Mouse (Mus musculus) heart, embryonic 10.5 days (tissue): Measurements from ENCODE around the gene Acp7. TPM values are rescaled to one million over a fixed set of nuclear protein-coding genes. Genes with fewer than 3 reads are reported as not detected.

Experiments
- DNase-seq: peaks from one replicate; pipeline ENCODE4 v3.0.0-alpha.2; 2017; ENCODE audit warnings: low spot score
- H3K27ac ChIP-seq: fragments of 300-500 bp; sonication (generic); 2 replicates; pipeline ENCODE4 v1.5.1; 2016; ENCODE audit warnings: mild to moderate bottlenecking
- H3K27me3 ChIP-seq: fragments of 300-500 bp; sonication (generic); 2 replicates; pipeline ENCODE4 v1.6.1; 2016; ENCODE audit warnings: mild to moderate bottlenecking; ENCODE audit not compliant: poor library complexity, insufficient read depth, severe bottlenecking
- H3K36me3 ChIP-seq: fragments of 300-500 bp; sonication (generic); 2 replicates; pipeline ENCODE4 v1.6.1; 2016; ENCODE audit warnings: mild to moderate bottlenecking, moderate library complexity
- H3K4me1 ChIP-seq: fragments of 300-500 bp; sonication (generic); 2 replicates; pipeline ENCODE4 v1.6.1; 2016; ENCODE audit warnings: mild to moderate bottlenecking
- H3K4me3 ChIP-seq: fragments of 300-500 bp; sonication (generic); 2 replicates; pipeline ENCODE4 v1.5.1; 2016; ENCODE audit warnings: mild to moderate bottlenecking, moderate library complexity
- H3K9me3 ChIP-seq: fragments of 300-500 bp; sonication (generic); 2 replicates; pipeline ENCODE4 v1.6.1; 2016; ENCODE audit warnings: mild to moderate bottlenecking, moderate library complexity
- whole genome bisulfite sequencing: fragments of 180-500 bp; shearing (Covaris S2); methylation state at CpG from one replicate; pipeline ENCODE4 v1.1.7; 2016; 5-methylcytosine and 5-hydroxymethylcytosine counted together
- polyA plus RNA-seq: library from polyadenylated mRNA; unstranded; fragments of >200 nt; fragmentation: Nextera tagmentation; extraction: Ambion mirVana; gene quantifications from 2 replicates; pipeline ENCODE4 v1.2.1, GENCODE M21; 2016

The Acp7 gene
- polyA plus RNA-seq, 1 experiment from 2014 or later = not detected

- Histone ChIP-seq H3K4me1 (peaks cover 83% of the 10 kb centered on the region), H3K27me3 (no peaks in the 10 kb centered on the region), H3K9me3 (no peaks in the 10 kb centered on the region), H3K36me3 (peaks cover 8% of the 10 kb centered on the region), H3K4me3 (no peak overlapping the region), H3K27ac (peak overlapping the region; percentile 45; the same call in 1 of the 2 replicates)
- 73% methylated on average over 4 of the region's 4 CpGs for WGBS
- peak; percentile 80 for DNase-seq
Measured at GRCm38 (mm10) chr7:28581721-28582120, 49.4 kb downstream of the Acp7 start.

DNA sequence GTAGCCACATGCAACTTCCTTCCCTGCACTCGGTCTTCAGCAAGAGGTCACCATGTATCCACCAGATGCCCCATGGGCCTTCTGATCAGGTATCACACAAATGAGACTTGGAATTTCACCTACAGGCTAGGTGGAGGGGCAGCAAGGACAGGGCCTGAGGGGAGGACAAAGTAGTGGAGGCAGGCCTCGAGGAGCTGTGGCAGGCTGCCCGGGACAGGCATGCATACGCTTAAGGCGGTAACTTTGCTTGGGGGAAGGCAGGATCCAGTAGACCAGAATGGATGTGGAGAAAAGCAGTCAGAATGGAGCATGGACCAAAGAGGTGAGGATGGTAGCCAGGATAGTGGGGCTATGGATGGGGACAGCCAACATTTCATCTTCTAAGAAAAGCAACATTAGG, 51.3 kb downstream of the Acp7 start:
- no peak for DNase-seq
- Histone ChIP-seq H3K36me3 (peaks cover 8% of the 10 kb centered on the region), H3K27ac (peak overlapping the region; percentile 43; the same call in 1 of the 2 replicates), H3K9me3 (no peaks in the 10 kb centered on the region), H3K27me3 (no peaks in the 10 kb centered on the region), H3K4me3 (no peak overlapping the region), H3K4me1 (peaks cover 83% of the 10 kb centered on the region)
- 83% methylated on average over 5 of the region's 5 CpGs for WGBS

- Histone ChIP-seq H3K27ac (peak overlapping the region; percentile 83), H3K36me3 (peaks cover 8% of the 10 kb centered on the region), H3K9me3 (no peaks in the 10 kb centered on the region), H3K4me1 (peaks cover 83% of the 10 kb centered on the region), H3K4me3 (no peak overlapping the region), H3K27me3 (no peaks in the 10 kb centered on the region)
- WGBS = 66% methylated on average over 5 of the region's 5 CpGs
- no peak for DNase-seq
Measured at GRCm38 (mm10) chr7:28578543-28579053, 52.5 kb downstream of the Acp7 start.

GRCm38 (mm10) chr7:28577826-28578542, 53.1 kb downstream of the Acp7 start:
- Histone ChIP-seq H3K9me3 (no peaks in the 10 kb centered on the region), H3K27me3 (no peaks in the 10 kb centered on the region), H3K4me3 (no peak overlapping the region), H3K4me1 (peaks cover 83% of the 10 kb centered on the region), H3K27ac (peak overlapping the region; percentile 83), H3K36me3 (peaks cover 8% of the 10 kb centered on the region)
- WGBS = 68% methylated on average over 9 of the region's 9 CpGs
- DNase-seq = no peak

DNA sequence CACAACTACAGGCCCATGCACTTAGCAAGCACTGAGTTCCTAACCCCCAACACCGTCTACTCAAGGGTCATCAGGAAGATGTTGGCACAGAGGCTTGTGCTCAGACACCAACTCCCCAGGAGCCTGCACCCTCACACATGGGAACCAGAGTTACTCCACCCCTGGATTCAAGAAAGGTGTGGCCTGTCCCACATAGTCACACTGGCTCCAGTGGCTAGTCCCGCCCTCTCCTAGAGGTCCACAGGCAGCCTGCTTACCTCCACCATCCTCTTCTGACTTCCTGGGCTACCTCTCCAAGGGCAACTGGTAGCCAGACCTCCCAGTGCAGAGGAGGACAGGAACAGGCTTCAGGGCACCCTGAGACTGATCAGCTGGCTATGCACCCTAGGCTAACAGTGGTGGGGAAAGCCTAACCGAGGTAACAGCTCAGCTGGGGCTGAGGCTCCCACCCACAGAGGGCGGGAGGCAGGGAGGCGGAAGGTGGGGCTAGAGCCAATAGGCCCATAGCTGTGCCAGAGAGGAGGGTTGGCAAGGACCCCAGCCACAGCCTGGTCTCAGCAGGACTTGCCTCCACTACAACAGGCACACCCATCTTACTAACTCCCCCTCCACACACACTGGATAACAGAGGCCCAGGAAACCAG, 54.7 kb downstream of the Acp7 start:
- no peaks in the 10 kb centered on the region for H3K9me3 ChIP-seq
- H3K27me3 ChIP-seq = no peaks in the 10 kb centered on the region
- no peak for DNase-seq
- H3K4me3 ChIP-seq = no peak overlapping the region
- 71% methylated on average over 5 of the region's 5 CpGs for WGBS
- H3K27ac ChIP-seq = peak overlapping the region; percentile 83
- peaks cover 6% of the 10 kb centered on the region for H3K36me3 ChIP-seq
- peaks cover 93% of the 10 kb centered on the region for H3K4me1 ChIP-seq

DNA sequence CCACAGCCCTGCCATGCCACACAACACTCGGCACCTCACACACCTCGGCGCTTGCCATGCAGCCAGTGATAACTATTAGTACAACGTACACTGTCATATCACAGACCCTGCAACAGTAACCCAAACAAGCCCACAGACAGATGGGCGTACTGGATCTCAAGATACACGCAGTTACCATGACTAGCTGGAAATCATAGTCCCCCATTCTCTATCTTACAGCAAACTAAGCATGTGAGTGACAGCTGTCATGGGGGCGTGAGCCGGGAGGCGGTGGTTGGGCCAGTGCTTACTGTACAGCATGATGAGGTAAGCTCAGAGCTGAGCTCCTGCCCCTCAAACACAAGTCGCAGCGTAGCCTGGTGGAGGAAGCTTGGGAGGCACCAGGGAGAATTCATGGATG, 55.5 kb downstream of the Acp7 start:
- 86% methylated on average over 11 of the region's 11 CpGs for WGBS

DNA sequence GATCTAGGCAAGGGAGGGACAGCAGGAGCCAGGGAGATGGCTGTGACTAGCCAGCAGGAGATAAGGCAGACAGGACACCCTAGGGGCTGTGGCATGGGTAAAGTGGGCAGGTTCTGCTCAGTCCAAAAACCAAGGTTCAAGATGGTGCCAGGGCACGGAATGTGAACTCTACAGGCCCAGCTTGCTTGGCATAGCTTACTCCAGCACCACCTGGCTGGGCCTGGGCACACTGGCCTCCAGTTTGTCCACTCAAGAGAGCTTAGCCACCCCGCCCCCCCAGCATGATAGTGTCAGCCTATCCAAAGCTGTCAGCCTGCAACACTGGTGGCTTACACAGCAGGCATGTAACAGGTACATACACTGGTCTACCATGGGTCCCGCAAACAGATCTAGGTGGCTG, 57.9 kb downstream of the Acp7 start:
- H3K27ac ChIP-seq = 0 out of 2 replicates have a peak overlapping the region, but pooled peaks have one; percentile 16
- WGBS = 89% methylated on average over 3 of the region's 3 CpGs
- peaks cover 17% of the 10 kb centered on the region for H3K36me3 ChIP-seq
- H3K4me1 ChIP-seq = peaks cover 90% of the 10 kb centered on the region
- no peaks in the 10 kb centered on the region for H3K9me3 ChIP-seq
- no peaks in the 10 kb centered on the region for H3K27me3 ChIP-seq
- H3K4me3 ChIP-seq = no peak overlapping the region
- no peak for DNase-seq

More for the DNA sequence above, 55.5 kb downstream of the Acp7 start:
- Histone ChIP-seq H3K9me3 (no peaks in the 10 kb centered on the region), H3K27ac (0 out of 2 replicates have a peak overlapping the region, but pooled peaks have one; percentile 7), H3K4me3 (no peak overlapping the region), H3K27me3 (no peaks in the 10 kb centered on the region), H3K4me1 (peaks cover 99% of the 10 kb centered on the region), H3K36me3 (no peaks in the 10 kb centered on the region; the same call in 1 of the 2 replicates)
- no peak for DNase-seq

DNA sequence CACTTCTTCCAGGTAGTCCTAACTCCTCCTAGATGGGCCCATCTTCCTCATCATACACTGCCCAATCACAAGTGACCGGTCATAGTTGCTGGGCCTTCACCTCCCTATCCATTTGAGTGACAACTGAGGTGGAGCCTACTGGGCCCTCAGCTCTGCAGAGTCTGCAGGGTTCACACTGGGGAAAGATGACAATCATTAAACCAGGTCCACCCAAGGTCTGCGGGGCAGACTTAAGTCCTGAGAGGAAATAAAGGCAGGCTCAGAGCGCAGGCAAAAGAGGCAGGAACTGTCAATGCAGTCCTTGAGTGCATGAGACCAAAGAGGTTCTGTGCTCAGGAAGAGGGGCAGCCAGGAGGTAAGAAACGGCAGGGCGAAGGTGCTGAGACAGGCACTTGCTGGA, 58.4 kb downstream of the Acp7 start:
- H3K27ac ChIP-seq = peak overlapping the region; percentile 16; the same call in 1 of the 2 replicates
- no peak overlapping the region for H3K4me3 ChIP-seq
- H3K9me3 ChIP-seq = no peaks in the 10 kb centered on the region
- 80% methylated on average over 5 of the region's 5 CpGs for WGBS
- peaks cover 85% of the 10 kb centered on the region for H3K4me1 ChIP-seq
- DNase-seq = no peak
- H3K36me3 ChIP-seq = peaks cover 23% of the 10 kb centered on the region
- H3K27me3 ChIP-seq = no peaks in the 10 kb centered on the region

DNA sequence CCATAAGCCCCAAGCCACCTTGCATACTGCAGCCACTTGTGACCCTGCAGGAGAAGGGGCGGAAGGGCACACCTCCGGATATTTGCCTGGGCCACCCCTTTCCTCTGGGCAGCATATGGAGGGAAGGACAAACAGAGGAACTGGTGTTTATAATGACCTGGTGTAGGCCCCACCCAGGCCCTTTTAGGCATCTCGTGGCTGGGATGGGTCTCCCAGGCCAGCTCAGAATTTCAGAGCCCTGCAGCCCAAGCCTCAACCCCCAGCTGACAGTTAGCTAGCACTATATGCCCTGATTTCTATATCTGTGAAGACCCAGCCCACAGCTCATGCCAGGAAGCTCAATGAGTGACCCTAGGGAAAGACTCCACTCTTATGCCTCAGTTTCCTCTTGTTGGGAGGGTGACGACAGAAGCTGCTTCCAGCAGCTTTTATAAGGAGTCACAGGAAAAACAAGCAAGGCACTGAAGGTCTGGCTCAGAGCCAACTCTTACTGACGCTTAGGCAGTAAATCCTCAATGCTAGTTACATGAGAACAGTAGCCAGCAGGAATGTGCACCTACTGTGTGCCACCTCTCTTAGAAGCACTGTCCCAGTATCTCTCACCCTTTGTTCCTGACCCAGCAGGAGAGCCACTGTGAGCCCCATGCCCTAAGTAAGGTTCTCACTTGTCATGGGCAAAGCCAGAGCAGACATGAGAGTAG, 60.0 kb downstream of the Acp7 start:
- Histone ChIP-seq H3K4me3 (no peak overlapping the region), H3K4me1 (peaks cover 69% of the 10 kb centered on the region), H3K27ac (peak overlapping the region; percentile 50; the same call in 1 of the 2 replicates), H3K27me3 (no peaks in the 10 kb centered on the region), H3K9me3 (no peaks in the 10 kb centered on the region), H3K36me3 (peaks cover 38% of the 10 kb centered on the region)
- 41% methylated on average over 5 of the region's 5 CpGs for WGBS
- DNase-seq = no peak

- H3K4me3 ChIP-seq = no peak overlapping the region
- H3K27me3 ChIP-seq = no peaks in the 10 kb centered on the region
- peaks cover 63% of the 10 kb centered on the region for H3K4me1 ChIP-seq
- DNase-seq = no peak
- peak overlapping the region; percentile 14 for H3K27ac ChIP-seq
- H3K36me3 ChIP-seq = peaks cover 44% of the 10 kb centered on the region
- WGBS = 79% methylated on average over 12 of the region's 12 CpGs
- H3K9me3 ChIP-seq = no peaks in the 10 kb centered on the region
Measured at GRCm38 (mm10) chr7:28570291-28570981, 60.7 kb downstream of the Acp7 start.

DNA sequence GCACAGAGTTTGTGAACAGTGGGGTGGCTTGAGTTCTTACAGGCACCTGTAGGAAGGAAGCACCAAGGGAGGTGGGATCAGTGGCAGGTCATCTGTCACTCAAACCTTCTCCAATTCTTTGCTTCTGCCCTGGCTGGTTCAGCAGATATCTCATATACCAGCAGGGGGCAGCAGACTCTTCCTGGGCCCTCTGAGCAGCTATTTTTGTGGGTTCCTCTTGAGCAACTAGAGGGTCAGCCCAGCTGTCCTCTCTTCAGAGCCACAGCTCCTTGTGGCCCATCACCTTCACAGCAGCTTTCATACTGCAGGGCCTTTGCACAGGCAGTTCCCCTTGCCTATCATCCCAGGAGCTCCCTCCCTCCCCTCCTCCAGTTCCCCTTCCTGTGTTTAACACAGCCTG, 62.9 kb downstream of the Acp7 start:
- H3K36me3 ChIP-seq = peaks cover 66% of the 10 kb centered on the region
- H3K4me3 ChIP-seq = no peak overlapping the region
- no peaks in the 10 kb centered on the region for H3K27me3 ChIP-seq
- H3K9me3 ChIP-seq = no peaks in the 10 kb centered on the region
- H3K27ac ChIP-seq = no peak overlapping the region
- no peak for DNase-seq
- peaks cover 41% of the 10 kb centered on the region for H3K4me1 ChIP-seq

DNA sequence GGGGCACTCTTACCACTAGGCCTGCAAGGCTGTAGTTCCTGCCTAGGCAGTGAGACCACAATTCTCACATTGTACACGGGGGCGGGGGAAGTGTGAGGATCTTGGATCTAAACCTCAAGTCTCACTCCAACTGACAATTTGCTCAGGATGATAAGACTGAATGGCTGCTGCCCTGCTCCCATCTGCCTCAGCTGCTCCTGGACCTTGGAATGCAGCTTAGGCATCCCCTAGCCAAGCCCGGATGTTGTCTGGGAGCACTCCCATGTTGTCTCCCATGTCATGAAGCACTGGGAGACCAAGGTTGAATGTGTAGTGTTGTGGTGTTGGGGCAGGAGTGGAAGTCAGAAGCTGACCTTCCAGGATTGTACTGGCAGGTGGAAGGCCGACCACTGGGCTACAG, 63.6 kb downstream of the Acp7 start:
- no peak overlapping the region for H3K4me3 ChIP-seq
- H3K4me1 ChIP-seq = peaks cover 34% of the 10 kb centered on the region
- peaks cover 73% of the 10 kb centered on the region for H3K36me3 ChIP-seq
- H3K27ac ChIP-seq = no peak overlapping the region
- no peaks in the 10 kb centered on the region for H3K27me3 ChIP-seq
- H3K9me3 ChIP-seq = no peaks in the 10 kb centered on the region
- no peak for DNase-seq
- WGBS = 79% methylated on average over 4 of the region's 4 CpGs
